Comparison of ENCODE assay signal across 14 mouse cellular contexts in the genomic region with DNA sequence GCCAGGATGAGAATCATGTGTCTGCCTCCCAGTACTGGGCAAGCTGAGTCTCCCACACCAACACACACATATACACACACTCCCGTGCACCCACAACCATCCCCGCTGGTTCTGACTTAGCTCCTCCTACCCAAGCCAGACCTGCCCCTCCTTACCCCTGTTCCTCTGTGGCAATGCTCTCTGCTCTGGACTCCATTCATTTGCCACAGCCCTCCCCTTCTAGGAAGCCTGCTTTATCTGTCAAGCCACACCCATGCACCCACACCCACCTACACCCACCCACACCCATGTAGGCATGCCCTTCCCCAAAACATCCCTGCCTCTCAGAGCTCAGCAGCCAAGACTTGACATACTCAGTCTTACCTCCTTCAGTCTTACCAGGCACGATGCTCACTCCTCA. TPM values are rescaled to one million over a fixed set of nuclear protein-coding genes. Genes with fewer than 3 reads are reported as not detected.
DNase-seq lines count a peak whose midpoint lies in the region; ATAC-seq lines count a peak whose summit lies in the region.
"Had no signal": no experiment of that assay in that cellular context is flagged by ENCODE, and none has a peak within 500 bp of the region (broad histone marks: within the 10 kb centered on the region; RNA-seq: fewer than 3 reads in every experiment).

No protein-coding gene starts in this region.

- 70% methylated on average over 3 of the region's 3 CpGs for WGBS in lung, embryonic 16.5 days
- 78% methylated on average over 3 of the region's 3 CpGs for WGBS in stomach, embryonic 15.5 days

- H3K4me1 ChIP-seq in lung, embryonic 16.5 days (replicated peaks; ENCODE audit: control insufficient read depth, insufficient read depth, low read length) = no peaks in the 10 kb centered on the region
- no peaks in the 10 kb centered on the region for H3K4me1 ChIP-seq in stomach, embryonic 15.5 days
- H3K4me1 ChIP-seq: embryonic facial prominence, embryonic 13.5 days had no signal

- no peak overlapping the region for H3K27ac ChIP-seq in lung, embryonic 16.5 days (ENCODE audit: low read length)
- no peak overlapping the region for H3K27ac ChIP-seq in stomach, embryonic 15.5 days
- H3K27ac ChIP-seq: embryonic facial prominence, embryonic 13.5 days; hindbrain, embryonic 14.5 days had no signal

- no peaks in the 10 kb centered on the region for H3K36me3 ChIP-seq in lung, embryonic 16.5 days (ENCODE audit: control insufficient read depth, insufficient read depth, low read length)
- no peaks in the 10 kb centered on the region for H3K36me3 ChIP-seq in stomach, embryonic 15.5 days
- H3K36me3 ChIP-seq: embryonic facial prominence, embryonic 13.5 days had no signal

- H3K4me2 ChIP-seq in lung, embryonic 16.5 days (ENCODE audit: low read depth, low read length) = no peak overlapping the region
- H3K4me2 ChIP-seq in stomach, embryonic 15.5 days = no peak overlapping the region
- H3K4me2 ChIP-seq: embryonic facial prominence, embryonic 13.5 days; hindbrain, embryonic 14.5 days had no signal

- peaks cover 9% of the 10 kb centered on the region for H3K27me3 ChIP-seq in lung, embryonic 16.5 days (ENCODE audit: control insufficient read depth, insufficient read depth, low read depth, low read length)
- peaks cover 16% of the 10 kb centered on the region for H3K27me3 ChIP-seq in stomach, embryonic 15.5 days (replicated peaks)

- no peak overlapping the region for H3K9ac ChIP-seq in lung, embryonic 16.5 days (ENCODE audit: low read length)
- no peak overlapping the region for H3K9ac ChIP-seq in stomach, embryonic 15.5 days
- H3K9ac ChIP-seq: embryonic facial prominence, embryonic 13.5 days; hindbrain, embryonic 14.5 days had no signal

- H3K9me3 ChIP-seq in lung, embryonic 16.5 days (ENCODE audit: control insufficient read depth, low read length) = no peaks in the 10 kb centered on the region
- no peaks in the 10 kb centered on the region for H3K9me3 ChIP-seq in stomach, embryonic 15.5 days
- H3K9me3 ChIP-seq: embryonic facial prominence, embryonic 13.5 days had no signal

- DNase-seq in frontal cortex, adult 2 months (ENCODE audit: extremely low spot score in 1 of 2, low spot score in 1 of 2) = no peak
- no peak for DNase-seq in lung, postnatal 10 days
- DNase-seq in retina, embryonic 14.5 days (ENCODE audit: low spot score) = no peak
- no peak for DNase-seq in adrenal gland, adult 2 months
- DNase-seq: lung, postnatal 14 days had no signal

- ATAC-seq in frontal cortex, adult (ENCODE audit: low TSS enrichment) = peak; percentile 32; the same call in 1 of the 2 replicates
- 0 out of 2 replicates have a peak, but pooled peaks have one; percentile 17 for ATAC-seq in lung, embryonic 16.5 days (ENCODE audit: low read depth)
- peak; percentile 88 for ATAC-seq in erythroid progenitor cell, adult 5-6 weeks (replicated peaks; ENCODE audit: low FRiP score, poor library complexity, severe bottlenecking)
- ATAC-seq in stomach, embryonic 15.5 days (ENCODE audit: insufficient read depth, low FRiP score, low read depth) = peak; percentile 95

- H3K4me3 ChIP-seq in lung, embryonic 16.5 days (ENCODE audit: low read length) = no peak overlapping the region
- no peak overlapping the region for H3K4me3 ChIP-seq in stomach, embryonic 15.5 days (replicated peaks)
- H3K4me3 ChIP-seq: embryonic facial prominence, embryonic 13.5 days; myocyte had no signal

RNA-seq across cellular contexts. Expression of a gene that starts 4.4 kb away (rescaled TPM):
- 0.14 and 0.21 TPM in 2 replicates for polyA plus RNA-seq in frontal cortex, adult 2 months (2012; rRNA removed)
- polyA plus RNA-seq in lung, embryonic 16.5 days (2015; fragmentation: Nextera tagmentation; extraction: Ambion mirVana) = not detected in 2 replicates
- total RNA-seq in erythroid progenitor cell, adult 5-6 weeks (2015; ENCODE audit: low replicate concordance) = not detected in 2 replicates
- total RNA-seq in erythroid progenitor cell, adult 5-6 weeks (2017; ENCODE audit: low replicate concordance) = not detected in 2 replicates
- polyA plus RNA-seq in stomach, embryonic 15.5 days (2015; fragmentation: Nextera tagmentation; extraction: Ambion mirVana) = not detected in 2 replicates
- total RNA-seq in adrenal gland, adult 2 months (2021) = not detected
- polyA plus RNA-seq in adrenal gland, adult 2 months (2012; rRNA removed) = not detected in 2 replicates
- total RNA-seq: gastrocnemius, postnatal 4 days had no signal
- polyA plus RNA-seq: C2C12; embryonic facial prominence, embryonic 13.5 days; hindbrain, embryonic 14.5 days; myocyte had no signal

RNA-seq across cellular contexts. Expression of a gene that starts 50.4 kb away (rescaled TPM):
- 6.9 and 11.6 TPM in 2 replicates for polyA plus RNA-seq in frontal cortex, adult 2 months (2012; rRNA removed)
- 0.06 and 0.13 TPM in 2 replicates for polyA plus RNA-seq in lung, embryonic 16.5 days (2015; fragmentation: Nextera tagmentation; extraction: Ambion mirVana)
- total RNA-seq in erythroid progenitor cell, adult 5-6 weeks (2015; ENCODE audit: low replicate concordance) = not detected in 2 replicates
- total RNA-seq in erythroid progenitor cell, adult 5-6 weeks (2017; ENCODE audit: low replicate concordance) = not detected in 2 replicates
- polyA plus RNA-seq in stomach, embryonic 15.5 days (2015; fragmentation: Nextera tagmentation; extraction: Ambion mirVana) = 0.14 TPM in 2 replicates
- under 1 TPM in 1 of 2 experiments, not detected in 1; 0.10 TPM for total RNA-seq in adrenal gland, adult 2 months (2021)
- 0.15 and 0.26 TPM in 2 replicates for polyA plus RNA-seq in adrenal gland, adult 2 months (2012; rRNA removed)

Comparison
In these comparisons a context has a peak if more than half of its experiments do, and no peak if none do; other contexts are left out.
1. ATAC-seq: peak in every context shown above with its lines; median percentile 95 in stomach, embryonic 15.5 days; 88 in erythroid progenitor cell, adult 5-6 weeks; 32 in frontal cortex, adult; 17 in lung, embryonic 16.5 days.